Mouse (Mus musculus): Measurements from ENCODE around the gene Sema3b.

DNA sequence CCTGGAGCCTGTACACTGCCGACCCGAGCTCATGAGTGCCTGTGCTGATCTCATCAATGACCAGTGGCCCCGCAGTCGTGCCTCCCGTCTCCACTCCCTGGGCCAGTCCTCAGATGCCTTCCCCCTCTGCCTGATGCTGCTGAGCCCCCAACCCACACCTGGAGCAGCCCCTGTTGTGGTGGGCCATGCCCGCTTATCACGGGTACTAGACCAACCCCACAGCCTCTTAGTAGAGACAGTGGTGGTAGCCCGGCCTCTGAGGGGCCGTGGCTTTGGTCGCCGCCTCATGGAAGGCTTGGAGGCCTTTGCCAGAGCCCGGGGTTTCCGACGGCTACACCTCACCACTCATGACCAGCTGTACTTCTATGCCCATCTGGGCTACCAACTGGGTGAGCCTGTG is 25.9 kb downstream of the Sema3b start:
- TF ChIP-seq GATA1 (IDR thresholded peaks at IDR 0.05; ENCODE audit: low read length) (no peak), TAL1 (IDR thresholded peaks at IDR 0.05; ENCODE audit: low read length) (no peak)

Measured in erythroblast, embryonic 14.5 days (primary cell).